Mouse (Mus musculus) cerebellum, adult 11-12 months (tissue): Measurements from ENCODE around the gene Lzic.

ENCODE experiments used
- DNase-seq: peaks from one replicate; pipeline ENCODE4 v3.0.0; 2022

The Lzic gene

DNA sequence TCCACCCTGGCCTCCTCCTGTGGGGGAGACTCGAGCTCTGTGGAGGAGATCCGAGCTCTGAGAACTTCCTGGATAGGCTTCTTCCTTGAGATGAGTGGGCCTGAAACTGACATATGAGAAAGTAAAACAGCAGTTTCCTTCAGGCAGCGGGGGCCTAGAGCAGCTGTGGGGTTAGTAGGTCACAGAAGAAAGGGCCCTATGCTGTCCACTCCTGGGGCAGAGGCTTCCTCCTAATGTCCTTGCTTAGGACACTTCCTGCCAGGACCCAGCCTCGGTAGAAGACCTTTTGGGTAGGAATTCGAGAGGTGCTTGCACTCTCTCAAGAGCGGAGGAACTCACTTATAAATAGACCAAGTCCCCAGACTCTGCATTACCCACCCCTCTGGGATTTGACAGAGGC lies 44.7 kb downstream of the Lzic start:
- no peak for DNase-seq

DNA sequence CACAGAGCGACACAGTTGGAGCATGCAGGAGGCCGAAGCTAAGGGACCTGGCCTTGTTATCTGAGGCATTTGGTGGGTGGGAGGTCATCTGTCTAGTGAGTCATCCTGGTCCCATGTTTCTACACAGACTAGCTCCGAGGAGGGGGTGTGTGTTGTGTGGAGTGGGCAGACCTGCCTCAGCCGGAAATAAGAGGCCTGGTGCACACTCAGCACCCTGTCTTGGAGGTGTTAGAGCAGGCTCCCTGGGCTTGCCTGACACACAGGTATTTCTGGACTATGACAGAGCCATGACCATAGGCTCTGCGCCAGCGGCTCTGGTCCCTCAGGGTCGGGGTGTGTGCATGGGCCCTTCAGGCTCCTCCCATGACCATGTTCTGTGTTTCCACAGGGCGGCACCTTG lies 54.4 kb downstream of the Lzic start:
- DNase-seq: no peak

- no peak for DNase-seq
These were observed 56.9 kb downstream of the Lzic start for GRCm38 (mm10) chr4:149541935-149542334.

DNA sequence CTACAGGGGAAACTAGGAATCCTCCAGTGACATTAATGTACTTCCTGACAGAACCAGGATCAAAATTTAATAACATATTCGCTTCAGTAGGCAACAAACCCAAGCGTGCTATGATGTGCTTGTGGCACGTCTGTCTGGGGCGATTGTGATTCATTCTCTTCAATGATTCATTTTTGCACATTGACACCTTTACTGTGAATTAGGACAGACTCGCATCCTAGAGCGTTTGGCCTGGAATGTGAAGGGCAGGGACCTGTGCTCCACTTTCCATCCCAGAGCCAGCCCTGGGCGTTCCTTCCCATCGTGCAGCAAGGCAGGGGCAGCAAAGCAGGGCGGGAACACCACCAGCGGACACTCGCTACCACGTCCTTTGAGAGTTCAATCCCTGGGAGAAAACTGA lies 57.4 kb downstream of the Lzic start:
- no peak for DNase-seq

DNA sequence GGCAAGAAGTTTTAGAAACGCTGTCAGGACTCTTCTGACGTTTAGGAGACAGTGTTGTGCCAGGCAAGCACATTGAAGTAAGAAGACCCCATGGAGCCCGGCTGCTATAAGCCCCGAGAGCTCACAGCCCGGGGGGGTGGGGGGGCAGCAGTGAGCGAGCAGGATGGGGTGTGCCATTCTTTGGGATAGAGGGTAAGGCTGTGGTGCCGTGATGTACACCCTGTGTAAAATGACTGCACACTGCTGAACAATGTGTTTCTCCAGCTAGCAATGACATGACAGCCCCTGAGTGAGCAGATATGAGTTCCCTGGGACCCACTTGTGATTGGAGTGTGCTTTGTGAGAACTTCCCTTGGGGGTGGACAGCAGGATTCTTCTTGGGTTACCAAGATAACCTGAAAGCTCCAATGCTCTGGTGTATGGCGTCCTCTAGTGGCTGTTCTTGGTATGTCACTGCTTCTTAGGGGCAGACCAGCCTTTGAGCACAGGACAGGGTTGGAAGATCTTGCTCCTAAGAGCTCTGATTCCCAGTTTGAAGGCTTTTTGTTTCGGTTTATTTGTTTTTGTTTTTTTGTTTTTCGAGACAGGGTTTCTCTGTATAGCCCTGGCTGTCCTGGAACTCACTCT lies 58.0 kb downstream of the Lzic start:
- peak; percentile 72 for DNase-seq

GRCm38 (mm10) chr4:149544892-149545291 lies 59.9 kb downstream of the Lzic start:
- no peak for DNase-seq
